Comparison of ENCODE assay signal across 23 mouse cellular contexts in genomic region chr6:125153018-125153389, GRCm38 (mm10). TPM values are rescaled to one million over a fixed set of nuclear protein-coding genes. Genes with fewer than 3 reads are reported as not detected.
A peak's percentile ranks its signal among the peaks of the same experiment; 100 is the strongest.
DNase-seq lines count a peak whose midpoint lies in the region; ATAC-seq and TF ChIP-seq lines count a peak whose summit lies in the region.
"Had no signal": no experiment of that assay in that cellular context is flagged by ENCODE, and none has a peak within 500 bp of the region (broad histone marks: within the 10 kb centered on the region; RNA-seq: fewer than 3 reads in every experiment).

No protein-coding gene starts in this region.

- H3ac ChIP-seq in myocyte (ENCODE audit: control insufficient read depth, insufficient read length) = no peak overlapping the region

- no peak overlapping the region for H3K4me2 ChIP-seq in embryonic facial prominence, embryonic 15.5 days (replicated peaks)
- H3K4me2 ChIP-seq in neural tube, embryonic 13.5 days = no peak overlapping the region
- H3K4me2 ChIP-seq in myocyte (ENCODE audit: low read depth) = peak overlapping the region; percentile 66
- H3K4me2 ChIP-seq: forebrain, embryonic 13.5 days; heart, embryonic 11.5 days; hindbrain, embryonic 15.5 days; limb, embryonic 12.5 days; midbrain, embryonic 15.5 days; neural tube, embryonic 12.5 days had no signal

- no peaks in the 10 kb centered on the region for H3K9me3 ChIP-seq in embryonic facial prominence, embryonic 15.5 days (replicated peaks)
- no peaks in the 10 kb centered on the region for H3K9me3 ChIP-seq in embryonic facial prominence, embryonic 10.5 days
- no peaks in the 10 kb centered on the region for H3K9me3 ChIP-seq in neural tube, embryonic 13.5 days
- H3K9me3 ChIP-seq: forebrain, embryonic 13.5 days; hindbrain, embryonic 15.5 days; limb, embryonic 12.5 days; megakaryocyte, embryonic 14.5 days; midbrain, embryonic 15.5 days; neural tube, embryonic 12.5 days had no signal

- no peak for TF ChIP-seq POLR2A in myocyte (IDR thresholded peaks at IDR 0.05; ENCODE audit: insufficient read length, low read depth)

- no peak overlapping the region for H3K9ac ChIP-seq in embryonic facial prominence, embryonic 15.5 days
- H3K9ac ChIP-seq in neural tube, embryonic 13.5 days = peak overlapping the region; percentile 34; the same call in 1 of the 2 replicates
- H3K9ac ChIP-seq: forebrain, embryonic 13.5 days; hindbrain, embryonic 15.5 days; midbrain, embryonic 15.5 days; neural tube, embryonic 12.5 days had no signal

- ATAC-seq in embryonic facial prominence, embryonic 15.5 days (ENCODE audit: insufficient number of reproducible peaks, low FRiP score, low TSS enrichment, low read depth) = no peak
- no peak for ATAC-seq in neural tube, embryonic 13.5 days (ENCODE audit: low read depth)
- ATAC-seq: forebrain, embryonic 13.5 days; inflammation-experienced regulatory T-cells, adult 6 months; lung, postnatal 0 days; midbrain, embryonic 15.5 days had no signal

- no peak for DNase-seq in embryonic facial prominence, embryonic 10.5 days (ENCODE audit: low spot score)
- no peak for DNase-seq in layer of hippocampus, adult 2 months (ENCODE audit: low spot score in 2 of 2)
- no peak for DNase-seq in layer of hippocampus, adult 8-10 months (ENCODE audit: low spot score in 2 of 2)
- DNase-seq in neural tube, embryonic 10.5 days (ENCODE audit: extremely low spot score, low spot score) = no peak
- DNase-seq in embryo, embryonic 10 days (ENCODE audit: low spot score) = no peak
- DNase-seq: adrenal gland, postnatal 25 days; kidney, adult 11 months; kidney, postnatal 36 days; lung, adult 18-20 months; right cerebral cortex, postnatal 4 days had no signal

- WGBS in embryonic facial prominence, embryonic 15.5 days = 69% methylated on average over 5 of the region's 5 CpGs
- 81% methylated on average over 5 of the region's 5 CpGs for WGBS in embryonic facial prominence, embryonic 10.5 days
- 80% methylated on average over 5 of the region's 5 CpGs for WGBS in neural tube, embryonic 13.5 days

- peaks cover 30% of the 10 kb centered on the region for H3K36me3 ChIP-seq in embryonic facial prominence, embryonic 15.5 days
- peaks cover 83% of the 10 kb centered on the region for H3K36me3 ChIP-seq in embryonic facial prominence, embryonic 10.5 days (replicated peaks)
- H3K36me3 ChIP-seq in neural tube, embryonic 13.5 days = peaks cover 60% of the 10 kb centered on the region
- peaks cover 16% of the 10 kb centered on the region for H3K36me3 ChIP-seq in myocyte (ENCODE audit: control insufficient read depth, insufficient read depth)

- no peaks in the 10 kb centered on the region for H3K27me3 ChIP-seq in embryonic facial prominence, embryonic 15.5 days
- H3K27me3 ChIP-seq in embryonic facial prominence, embryonic 10.5 days (replicated peaks; ENCODE audit: low read depth, poor library complexity, severe bottlenecking) = no peaks in the 10 kb centered on the region
- no peaks in the 10 kb centered on the region for H3K27me3 ChIP-seq in neural tube, embryonic 13.5 days
- H3K27me3 ChIP-seq in myocyte (ENCODE audit: control insufficient read depth, insufficient read depth, insufficient read length) = no peaks in the 10 kb centered on the region
- H3K27me3 ChIP-seq: CH12.LX; forebrain, embryonic 13.5 days; hindbrain, embryonic 15.5 days; limb, embryonic 12.5 days; megakaryocyte, embryonic 14.5 days; midbrain, embryonic 15.5 days; neural tube, embryonic 12.5 days had no signal

- no peak overlapping the region for H3K4me3 ChIP-seq in embryonic facial prominence, embryonic 15.5 days (replicated peaks)
- H3K4me3 ChIP-seq in embryonic facial prominence, embryonic 10.5 days = no peak overlapping the region
- no peak overlapping the region for H3K4me3 ChIP-seq in layer of hippocampus, adult 2 months
- no peak overlapping the region for H3K4me3 ChIP-seq in neural tube, embryonic 13.5 days
- peak overlapping the region; percentile 15 for H3K4me3 ChIP-seq in myocyte
- H3K4me3 ChIP-seq: forebrain, embryonic 13.5 days; hindbrain, embryonic 15.5 days; limb, embryonic 12.5 days; midbrain, embryonic 15.5 days; neural tube, embryonic 12.5 days had no signal

- H3K4me1 ChIP-seq in embryonic facial prominence, embryonic 15.5 days = peaks cover 24% of the 10 kb centered on the region
- H3K4me1 ChIP-seq in embryonic facial prominence, embryonic 10.5 days = peaks cover 46% of the 10 kb centered on the region
- peaks cover 34% of the 10 kb centered on the region for H3K4me1 ChIP-seq in neural tube, embryonic 13.5 days (replicated peaks)

- H3K27ac ChIP-seq in embryonic facial prominence, embryonic 15.5 days (replicated peaks) = 0 out of 2 replicates have a peak overlapping the region, but pooled peaks have one; percentile 11
- H3K27ac ChIP-seq in embryonic facial prominence, embryonic 10.5 days (replicated peaks) = no peak overlapping the region
- peak overlapping the region; percentile 12 for H3K27ac ChIP-seq in layer of hippocampus, adult 2 months
- peak overlapping the region; percentile 13; the same call in 1 of the 2 replicates for H3K27ac ChIP-seq in neural tube, embryonic 13.5 days (replicated peaks)
- H3K27ac ChIP-seq: forebrain, embryonic 13.5 days; hindbrain, embryonic 15.5 days; limb, embryonic 12.5 days; midbrain, embryonic 15.5 days; neural tube, embryonic 12.5 days had no signal

- TF ChIP-seq CTCF in layer of hippocampus, adult 2 months (conservative IDR thresholded peaks at IDR 0.05) = no peak

- peaks cover 16% of the 10 kb centered on the region for H3K79me2 ChIP-seq in myocyte (ENCODE audit: control insufficient read depth, insufficient read depth)

TF ChIP-seq in myocyte, 11 proteins besides CTCF, POLR2A, EP300 and RAD21:
- no peak for TF ChIP-seq REST (IDR thresholded peaks at IDR 0.05; ENCODE audit: insufficient read depth, insufficient read length)
- TF ChIP-seq MYOG (IDR thresholded peaks at IDR 0.05; ENCODE audit: control insufficient read depth in 1 of 3, insufficient read depth in 1 of 3, insufficient read length in 2 of 3, low read depth in 2 of 3) = no peak
- TF ChIP-seq POLR2AphosphoS2 (IDR thresholded peaks at IDR 0.05; ENCODE audit: insufficient read length, low read depth) = peak; percentile 67

RNA-seq across cellular contexts. Expression of gene Iffo1, which starts 8.0 kb away (rescaled TPM):
- polyA plus RNA-seq in embryonic facial prominence, embryonic 15.5 days (2015; fragmentation: Nextera tagmentation; extraction: Ambion mirVana) = 30.3 and 37.6 TPM in 2 replicates
- 11.0 and 11.1 TPM in 2 replicates for polyA plus RNA-seq in embryonic facial prominence, embryonic 10.5 days (2016; fragmentation: Nextera tagmentation; extraction: Ambion mirVana)
- total RNA-seq in layer of hippocampus, adult 2 months (2021) = 10 to 100 TPM; 69.9 to 71.9 TPM
- total RNA-seq in layer of hippocampus, adult 8-10 months (2022) = 10 to 100 TPM; 67.2 to 78.4 (median 74.4) TPM
- polyA plus RNA-seq in neural tube, embryonic 13.5 days (2015; fragmentation: Nextera tagmentation; extraction: Ambion mirVana) = 21.1 and 24.0 TPM in 2 replicates
- 244 TPM for polyA plus RNA-seq in myocyte (2012; fragmentation: generic; extraction: Trizol)

RNA-seq across cellular contexts. Expression of gene Gapdh, which starts 13.3 kb away (rescaled TPM):
- 1,507 and 1,606 TPM in 2 replicates for polyA plus RNA-seq in embryonic facial prominence, embryonic 15.5 days (2015; fragmentation: Nextera tagmentation; extraction: Ambion mirVana)
- polyA plus RNA-seq in embryonic facial prominence, embryonic 10.5 days (2016; fragmentation: Nextera tagmentation; extraction: Ambion mirVana) = 2,731 and 2,955 TPM in 2 replicates
- total RNA-seq in layer of hippocampus, adult 2 months (2021) = 1,000 to 10,000 TPM; 2,438 to 2,531 TPM
- 1,000 to 10,000 TPM; 2,500 to 2,996 (median 2,728) TPM for total RNA-seq in layer of hippocampus, adult 8-10 months (2022)
- 1,206 and 1,336 TPM in 2 replicates for polyA plus RNA-seq in neural tube, embryonic 13.5 days (2015; fragmentation: Nextera tagmentation; extraction: Ambion mirVana)
- polyA plus RNA-seq in myocyte (2012; fragmentation: generic; extraction: Trizol) = 9,871 TPM

RNA-seq across cellular contexts. Expression of gene Nop2, which starts 21.3 kb away (rescaled TPM):
- polyA plus RNA-seq in embryonic facial prominence, embryonic 15.5 days (2015; fragmentation: Nextera tagmentation; extraction: Ambion mirVana) = 57.5 and 58.3 TPM in 2 replicates
- 94.1 and 99.4 TPM in 2 replicates for polyA plus RNA-seq in embryonic facial prominence, embryonic 10.5 days (2016; fragmentation: Nextera tagmentation; extraction: Ambion mirVana)
- 10 to 100 TPM; 30.8 to 31.7 TPM for total RNA-seq in layer of hippocampus, adult 2 months (2021)
- total RNA-seq in layer of hippocampus, adult 8-10 months (2022) = 10 to 100 TPM; 33.0 to 33.9 (median 33.5) TPM
- 44.5 and 45.3 TPM in 2 replicates for polyA plus RNA-seq in neural tube, embryonic 13.5 days (2015; fragmentation: Nextera tagmentation; extraction: Ambion mirVana)
- polyA plus RNA-seq in myocyte (2012; fragmentation: generic; extraction: Trizol) = 55.4 TPM

RNA-seq across cellular contexts. Expression of gene Ncapd2, which starts 38.5 kb away (rescaled TPM):
- polyA plus RNA-seq in embryonic facial prominence, embryonic 15.5 days (2015; fragmentation: Nextera tagmentation; extraction: Ambion mirVana) = 97.2 and 98.7 TPM in 2 replicates
- 261 and 263 TPM in 2 replicates for polyA plus RNA-seq in embryonic facial prominence, embryonic 10.5 days (2016; fragmentation: Nextera tagmentation; extraction: Ambion mirVana)
- total RNA-seq in layer of hippocampus, adult 2 months (2021) = 10 to 100 TPM; 24.3 to 28.5 TPM
- total RNA-seq in layer of hippocampus, adult 8-10 months (2022) = 10 to 100 TPM; 21.7 to 33.4 (median 23.7) TPM
- 48.8 and 69.2 TPM in 2 replicates for polyA plus RNA-seq in neural tube, embryonic 13.5 days (2015; fragmentation: Nextera tagmentation; extraction: Ambion mirVana)
- 34.7 TPM for polyA plus RNA-seq in myocyte (2012; fragmentation: generic; extraction: Trizol)

RNA-seq across cellular contexts. Expression of gene Mrpl51, which starts 38.6 kb away (rescaled TPM):
- polyA plus RNA-seq in embryonic facial prominence, embryonic 15.5 days (2015; fragmentation: Nextera tagmentation; extraction: Ambion mirVana) = 198 and 212 TPM in 2 replicates
- 207 and 214 TPM in 2 replicates for polyA plus RNA-seq in embryonic facial prominence, embryonic 10.5 days (2016; fragmentation: Nextera tagmentation; extraction: Ambion mirVana)
- 10 to 100 TPM; 70.8 to 75.3 TPM for total RNA-seq in layer of hippocampus, adult 2 months (2021)
- total RNA-seq in layer of hippocampus, adult 8-10 months (2022) = 10 to 100 TPM; 63.7 to 67.8 (median 64.6) TPM
- 143 and 158 TPM in 2 replicates for polyA plus RNA-seq in neural tube, embryonic 13.5 days (2015; fragmentation: Nextera tagmentation; extraction: Ambion mirVana)
- 132 TPM for polyA plus RNA-seq in myocyte (2012; fragmentation: generic; extraction: Trizol)
